Mouse (Mus musculus) kidney, adult 2 months (tissue): ENCODE results near the gene Kcng4.

Source experiments
- CTCF ChIP-seq: fragments of 200-500 bp; conservative IDR thresholded peaks from 2 replicates; pipeline ENCODE4 v1.5.1; 2011; ENCODE audit warnings: low read depth, mild to moderate bottlenecking, control low read depth, low read length, moderate library complexity, mixed read lengths; ENCODE audit not compliant: insufficient read depth, insufficient read length
- POLR2A ChIP-seq: fragments of 200-500 bp; IDR thresholded peaks from one replicate; pipeline ENCODE4 v1.6.1; 2011; ENCODE audit warnings: low read depth, low read length, control low read depth

- TF ChIP-seq POLR2A = no peak
- TF ChIP-seq CTCF = peak; percentile 45
These were observed 33.8 kb upstream of the Kcng4 start for GRCm38 (mm10) chr8:119669284-119669683.
